Mouse (Mus musculus): Measurements from ENCODE around the gene Panx1. TPM values are rescaled to one million over a fixed set of nuclear protein-coding genes. Genes with fewer than 3 reads are reported as not detected.

Gene Panx1
- total RNA-seq, 4 experiments from 2014 or later: 26.9 to 36.7 (median 27.8) TPM

- DNase-seq (ENCODE audit: low spot score in 2 of 2): no peak
Measured at GRCm38 (mm10) chr9:14974251-14975232, 70.7 kb downstream of the Panx1 start.

- no peak for DNase-seq (ENCODE audit: low spot score in 2 of 2)
Measured at GRCm38 (mm10) chr9:14973762-14974161, 71.5 kb downstream of the Panx1 start.

- DNase-seq (ENCODE audit: low spot score in 2 of 2): no peak
Measured at GRCm38 (mm10) chr9:14970805-14971525, 74.3 kb downstream of the Panx1 start.

- no peak for DNase-seq (ENCODE audit: low spot score in 2 of 2)
Measured at GRCm38 (mm10) chr9:14970211-14970610, 75.1 kb downstream of the Panx1 start.

- no peak for DNase-seq (ENCODE audit: low spot score in 2 of 2)
Measured at GRCm38 (mm10) chr9:14967598-14967997, 77.7 kb downstream of the Panx1 start.

GRCm38 (mm10) chr9:14966787-14967186 lies 78.5 kb downstream of the Panx1 start:
- no peak for DNase-seq (ENCODE audit: low spot score in 2 of 2)

DNA sequence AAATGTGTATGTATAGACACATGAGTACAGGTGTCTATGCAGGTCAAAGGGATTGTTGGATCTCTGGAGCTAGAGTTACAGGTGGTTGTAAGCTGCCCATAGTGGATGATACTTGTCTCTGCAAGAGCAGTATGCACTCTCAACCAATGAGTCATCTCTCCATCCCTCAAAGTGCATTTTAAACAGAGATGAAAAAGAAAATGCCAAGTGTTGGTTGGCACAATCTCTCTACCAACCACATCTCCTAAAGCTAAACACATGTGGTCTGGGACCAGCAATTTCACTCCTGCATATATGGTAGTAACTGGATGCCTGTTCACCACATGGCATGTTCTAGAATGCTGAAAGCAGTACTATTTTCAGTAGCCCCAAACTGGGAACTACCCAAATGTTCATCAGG lies 79.9 kb downstream of the Panx1 start:
- no peak for DNase-seq (ENCODE audit: low spot score in 2 of 2)

- no peak for DNase-seq (ENCODE audit: low spot score in 2 of 2)
Measured at GRCm38 (mm10) chr9:14962769-14963168, 82.5 kb downstream of the Panx1 start.

- no peak for DNase-seq (ENCODE audit: low spot score in 2 of 2)
Measured at GRCm38 (mm10) chr9:14954659-14955058, 90.6 kb downstream of the Panx1 start.

Other genes starting within 250 kb of the Panx1 start
- gene Gpr83, start 185.3 kb downstream of the Panx1 start, total RNA-seq (2022): not detected
- gene Izumo1r, start 141.5 kb downstream of the Panx1 start, total RNA-seq (2022): not detected
- gene Hephl1, start 66.6 kb upstream of the Panx1 start, total RNA-seq (2022): under 1 TPM; 0.11 to 0.89 (median 0.49) TPM
- gene Vstm5, start 193.6 kb upstream of the Panx1 start, total RNA-seq (2022): not detected
- 10 to 100 TPM in 2 of 4 experiments, 1 to 10 TPM in 2; 9.5 to 11.0 (median 10.3) TPM for gene Med17, start 234.5 kb upstream of the Panx1 start, total RNA-seq (2022)